Mouse (Mus musculus): ENCODE measurements at regions not wholly inside any gene's neighbourhood (a gene's known extent, or its start where the extent isn't known, plus 50 kb on each side); places are given as distances from the start of the nearest gene placed in this dataset.

DNA sequence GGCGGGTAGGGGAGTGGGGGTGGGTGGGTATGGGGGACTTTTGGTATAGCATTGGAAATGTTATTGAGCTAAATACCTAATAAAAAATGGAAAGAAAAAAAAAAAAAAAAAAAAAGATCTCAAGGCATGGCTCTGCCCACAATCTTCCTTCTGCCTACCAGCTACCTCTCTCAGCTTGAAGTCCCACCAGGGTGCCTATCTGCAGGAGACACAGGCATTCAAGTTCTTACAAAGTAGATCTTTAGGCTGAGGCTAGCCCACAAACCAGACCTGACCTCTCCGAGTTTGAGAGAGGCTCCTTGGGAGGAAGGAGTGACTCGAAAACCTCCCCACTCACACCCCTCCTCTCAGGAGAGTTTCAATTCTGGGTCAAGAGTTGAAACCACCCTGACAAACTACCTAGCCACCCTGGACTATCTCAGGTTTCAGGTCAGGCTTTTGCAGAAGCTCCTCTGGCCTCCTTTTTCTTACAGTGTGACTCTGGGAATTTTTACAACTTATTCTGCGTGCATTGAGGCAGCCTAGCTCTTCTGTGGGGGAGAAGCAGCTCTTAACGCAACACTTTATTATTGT, 187.6 kb upstream of the Cxcr4 start:
- DNase-seq: no peak

GRCm38 (mm10) chr1:128772440-128772839, 180.3 kb upstream of the Cxcr4 start:
- DNase-seq: no peak

DNA sequence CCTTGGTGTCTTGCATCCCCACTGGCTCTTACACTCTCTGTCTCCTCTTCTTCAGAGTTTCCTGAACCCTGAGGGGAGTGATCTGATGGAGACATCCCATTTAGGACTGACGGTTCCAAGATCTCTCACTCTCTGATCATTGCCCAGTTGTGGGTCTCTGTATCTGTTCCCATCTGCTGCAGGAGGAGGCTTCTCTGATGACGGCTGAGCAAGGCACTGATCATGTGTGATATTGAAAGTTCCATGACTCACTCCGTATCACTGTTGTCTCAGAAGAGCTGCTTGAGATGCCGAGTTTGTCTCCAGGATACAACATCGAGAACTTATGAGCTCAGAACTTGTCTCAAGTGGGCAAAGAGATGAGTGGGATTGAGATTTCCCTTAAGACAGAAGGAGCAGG, 178.7 kb upstream of the Cxcr4 start:
- no peak for DNase-seq

DNA sequence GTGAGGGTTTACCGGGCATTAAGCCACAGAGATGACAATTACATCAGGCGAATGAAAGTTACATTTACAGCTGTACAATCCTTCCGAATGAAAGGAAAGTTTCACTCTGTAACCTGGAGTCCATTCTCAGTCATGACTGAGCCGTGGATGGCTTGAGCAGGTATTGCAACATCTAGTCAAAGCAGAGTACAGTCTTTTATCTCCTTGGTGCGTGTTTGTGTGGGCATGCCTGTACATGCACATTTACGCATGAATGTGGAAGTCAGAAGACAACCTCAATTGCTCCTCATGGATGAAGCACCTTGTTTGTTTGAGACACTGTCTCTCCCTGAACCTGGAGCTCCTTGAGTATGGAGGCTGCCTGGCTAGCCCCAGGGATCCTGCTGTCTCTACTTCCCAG, 175.9 kb upstream of the Cxcr4 start:
- DNase-seq: no peak

DNA sequence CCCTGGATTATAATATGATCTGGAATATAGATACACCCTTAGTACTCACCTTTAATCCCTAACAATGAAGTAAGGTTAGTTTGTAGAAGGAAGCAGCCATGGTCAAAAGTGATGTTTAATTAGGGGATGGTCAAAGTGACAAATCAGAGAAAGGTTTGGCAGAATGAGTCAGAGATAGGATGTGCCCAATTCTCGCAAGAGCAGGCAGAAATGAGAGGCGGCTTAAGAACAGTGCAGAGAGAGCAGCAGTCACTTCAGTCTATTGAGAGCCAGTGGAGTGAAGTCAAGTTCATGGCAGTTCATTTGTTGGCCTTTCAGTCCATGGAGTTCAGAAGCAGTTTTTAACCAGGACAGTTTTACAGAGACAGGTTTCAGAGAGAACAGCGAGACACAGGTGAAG, 175.3 kb upstream of the Cxcr4 start:
- no peak for DNase-seq

- no peak for DNase-seq
These were observed 174.8 kb upstream of the Cxcr4 start for GRCm38 (mm10) chr1:128766894-128767268.

DNA sequence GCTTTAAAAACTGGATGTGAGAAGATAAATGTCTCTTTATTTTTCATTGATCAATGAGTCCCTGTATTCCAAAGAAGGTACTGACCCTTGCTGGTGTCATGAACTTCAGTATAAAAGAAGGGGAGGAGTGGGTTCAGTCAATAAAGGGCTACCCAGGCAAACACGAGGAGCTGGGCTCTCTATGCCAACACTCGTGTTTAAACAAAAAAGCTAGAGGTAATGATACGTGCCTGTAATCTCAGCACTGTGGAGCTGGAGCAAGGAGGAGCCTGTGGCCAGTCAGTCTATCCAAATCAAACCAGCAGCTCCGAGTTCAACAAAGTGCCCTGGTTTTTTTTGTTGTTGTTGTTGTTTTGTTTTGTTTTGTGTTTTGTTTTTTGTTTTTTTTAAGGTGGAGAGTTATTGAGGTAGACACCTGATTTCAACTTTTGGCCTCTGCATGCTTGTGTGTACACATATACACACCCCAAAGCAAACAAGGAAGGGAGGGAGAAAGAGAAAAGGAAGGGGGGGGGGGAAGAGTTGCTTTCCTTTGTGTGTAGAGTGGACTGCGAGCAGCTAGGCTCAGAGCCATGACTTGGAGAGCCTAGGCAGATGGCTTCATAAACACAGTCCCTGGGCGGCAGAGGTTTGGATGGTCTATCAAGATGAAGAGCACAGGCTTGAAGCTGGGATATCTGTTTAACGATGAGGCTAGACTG, 174.2 kb upstream of the Cxcr4 start:
- no peak for DNase-seq

DNA sequence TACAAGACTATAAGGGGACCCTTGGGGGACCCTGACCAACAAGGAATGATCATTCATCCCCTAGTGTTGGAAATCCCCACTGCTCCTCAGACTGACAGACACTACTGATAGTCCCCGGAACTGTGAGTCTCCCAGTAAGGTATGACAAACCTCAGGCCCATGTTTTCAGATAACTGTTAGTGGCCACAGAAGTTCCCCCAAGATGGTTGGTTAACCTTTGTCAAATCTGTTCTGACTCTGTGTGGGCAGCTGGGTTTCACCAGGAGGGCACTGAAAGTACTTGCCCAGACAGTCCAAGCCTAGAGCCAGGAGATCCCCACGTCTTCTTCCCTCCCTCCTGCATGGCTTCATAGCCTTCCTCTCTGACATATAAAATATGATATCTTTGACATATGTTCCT, 173.5 kb upstream of the Cxcr4 start:
- DNase-seq: no peak

GRCm38 (mm10) chr1:128765142-128765541, 173.0 kb upstream of the Cxcr4 start:
- no peak for DNase-seq

DNA sequence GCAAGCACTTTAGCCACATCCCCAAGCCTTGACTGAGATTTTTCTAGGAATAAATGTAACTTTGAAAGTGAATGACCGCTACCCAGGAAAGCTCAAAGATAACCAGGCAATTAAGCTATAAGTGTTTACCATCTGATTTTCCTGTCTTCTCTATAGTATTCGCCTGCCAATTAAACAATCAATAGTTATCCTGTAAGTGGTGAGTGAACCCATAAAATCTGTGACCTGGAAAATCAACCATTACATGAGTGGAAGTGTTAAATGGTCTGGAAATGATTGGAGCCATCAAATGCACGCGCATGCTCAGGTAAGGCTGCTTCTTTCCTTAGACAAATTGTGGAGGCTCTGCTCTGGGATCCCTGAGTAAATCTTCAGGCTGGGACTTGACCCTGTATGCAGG, 170.8 kb upstream of the Cxcr4 start:
- DNase-seq: no peak

DNA sequence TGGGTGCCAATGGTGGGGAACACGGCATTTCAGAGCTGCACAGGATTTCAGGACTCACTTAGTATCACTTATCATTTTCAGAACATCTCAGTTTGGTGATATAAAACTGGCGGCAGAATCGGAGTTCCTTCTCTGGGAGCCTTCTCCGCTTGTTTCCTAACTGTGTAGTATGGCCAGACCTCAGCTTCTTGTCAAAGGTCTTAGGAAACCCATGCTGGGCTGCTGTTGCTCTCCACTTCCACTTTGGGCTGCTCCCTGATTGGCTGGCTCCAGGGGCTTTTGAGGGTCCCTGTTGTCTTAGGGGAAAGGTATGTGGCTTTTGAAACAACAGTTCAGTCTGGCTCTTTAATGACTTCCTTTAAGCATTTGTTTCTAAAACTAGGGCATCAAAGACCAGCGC, 170.0 kb upstream of the Cxcr4 start:
- no peak for DNase-seq

- DNase-seq: no peak
These were observed 166.8 kb upstream of the Cxcr4 start for GRCm38 (mm10) chr1:128758802-128759481.

GRCm38 (mm10) chr1:128758294-128758801, 166.3 kb upstream of the Cxcr4 start:
- no peak for DNase-seq

DNA sequence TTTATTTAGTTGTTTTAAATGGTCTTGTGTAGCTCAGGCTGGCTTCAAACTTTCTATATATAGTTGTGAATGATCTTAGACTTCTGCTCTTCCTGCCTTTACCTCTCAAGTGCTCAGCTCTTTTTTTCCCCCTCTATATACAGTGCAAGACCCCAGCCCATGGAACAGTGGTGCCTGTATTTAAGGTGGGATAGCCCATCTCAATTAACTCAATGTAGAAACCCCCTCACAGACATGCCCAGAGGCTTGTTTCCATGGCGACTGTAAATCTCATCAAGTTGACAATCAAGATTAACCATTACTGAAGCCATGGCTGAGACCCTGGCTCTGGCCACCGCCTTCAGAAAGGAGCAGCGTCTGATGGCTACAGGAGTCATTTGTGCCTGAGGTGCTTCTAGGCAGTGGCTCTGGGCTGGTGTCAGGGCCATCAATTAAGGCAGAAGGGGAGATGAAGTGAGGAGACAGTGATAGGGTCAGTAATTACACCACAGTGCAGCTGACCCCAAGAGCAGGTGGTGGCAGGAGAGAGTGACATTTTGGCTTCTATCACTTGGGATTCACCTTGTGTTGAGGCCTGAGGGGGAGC, 161.4 kb upstream of the Cxcr4 start:
- no peak for DNase-seq

GRCm38 (mm10) chr1:128749437-128749994, 157.4 kb upstream of the Cxcr4 start:
- no peak for DNase-seq

DNA sequence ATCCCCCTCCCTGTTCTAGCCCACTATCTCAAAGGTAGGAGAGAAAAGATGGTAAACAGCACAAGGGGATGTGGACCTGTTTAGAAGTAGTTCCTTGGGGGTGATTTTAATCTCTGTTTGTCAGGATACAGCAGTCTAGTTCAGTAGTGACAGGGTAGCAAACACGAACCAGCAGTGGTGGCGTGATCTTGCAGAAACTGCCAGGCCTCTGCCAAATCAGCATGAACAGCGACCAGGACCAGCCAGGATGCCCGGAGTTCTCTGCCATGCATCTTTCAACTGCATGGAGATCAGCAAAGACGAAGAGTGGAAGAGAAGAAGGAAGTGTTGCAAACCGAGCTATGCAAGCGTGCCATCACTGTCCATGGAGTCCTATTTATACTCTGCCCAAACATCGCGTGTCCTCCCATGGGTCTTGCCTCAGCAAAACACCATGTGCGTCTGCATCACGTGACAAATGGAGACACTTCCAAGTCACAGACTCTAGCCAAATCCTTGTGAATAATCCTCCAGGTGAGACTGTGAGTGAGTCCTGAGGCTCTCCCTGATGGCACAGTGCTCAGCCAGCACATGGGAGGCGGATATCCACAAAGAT, 155.2 kb upstream of the Cxcr4 start:
- DNase-seq: no peak

DNA sequence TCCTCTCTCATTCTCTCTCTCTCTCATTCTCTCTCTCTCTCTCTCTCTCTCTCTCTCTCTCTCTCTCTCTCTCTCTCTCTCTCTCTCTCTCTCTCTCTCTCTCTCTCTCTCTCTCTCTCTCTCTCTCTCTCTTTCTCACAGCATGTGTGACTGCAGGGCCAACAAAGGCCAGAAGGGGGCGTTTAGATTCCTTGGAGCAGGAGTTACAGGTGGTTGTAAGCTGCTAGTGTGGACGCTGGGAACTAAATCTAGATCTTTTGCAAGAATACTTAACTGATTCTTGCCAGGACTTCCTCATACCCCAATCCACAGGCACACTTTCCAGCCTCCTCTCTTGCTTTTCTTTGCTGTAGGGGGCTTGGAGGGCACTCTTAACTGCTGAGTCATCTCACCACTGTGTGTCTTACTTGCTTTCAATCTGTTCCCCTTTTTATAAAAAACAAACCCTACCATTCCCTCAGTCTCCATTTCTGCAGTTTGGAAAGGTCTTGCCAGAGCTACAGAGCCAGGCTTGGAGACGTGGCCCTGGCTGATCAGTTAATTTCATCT, 154.4 kb upstream of the Cxcr4 start:
- no peak for DNase-seq

GRCm38 (mm10) chr1:128740616-128741015, 148.5 kb upstream of the Cxcr4 start:
- peak; percentile 47 for DNase-seq

GRCm38 (mm10) chr1:128738152-128738551, 146.1 kb upstream of the Cxcr4 start:
- peak; percentile 10 for DNase-seq

DNA sequence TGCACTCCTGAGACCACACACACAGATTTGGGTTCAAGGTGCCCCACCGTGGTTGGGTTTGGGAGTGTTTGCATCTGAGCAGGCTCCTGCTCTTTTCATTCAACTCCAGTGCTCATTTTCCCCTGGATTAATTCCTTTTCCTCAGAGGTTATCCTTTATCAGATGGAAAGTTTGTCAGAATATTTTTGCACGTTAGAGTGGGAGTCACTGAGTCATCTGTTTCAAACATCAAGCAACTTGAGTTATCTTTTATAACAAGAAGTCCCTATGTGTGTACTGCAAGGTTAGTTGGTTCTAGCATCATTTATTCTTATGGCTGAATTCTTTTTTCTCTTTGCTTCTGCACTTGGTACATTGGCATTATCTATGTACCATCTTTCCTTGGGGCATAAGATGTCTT, 142.8 kb upstream of the Cxcr4 start:
- no peak for DNase-seq

DNA sequence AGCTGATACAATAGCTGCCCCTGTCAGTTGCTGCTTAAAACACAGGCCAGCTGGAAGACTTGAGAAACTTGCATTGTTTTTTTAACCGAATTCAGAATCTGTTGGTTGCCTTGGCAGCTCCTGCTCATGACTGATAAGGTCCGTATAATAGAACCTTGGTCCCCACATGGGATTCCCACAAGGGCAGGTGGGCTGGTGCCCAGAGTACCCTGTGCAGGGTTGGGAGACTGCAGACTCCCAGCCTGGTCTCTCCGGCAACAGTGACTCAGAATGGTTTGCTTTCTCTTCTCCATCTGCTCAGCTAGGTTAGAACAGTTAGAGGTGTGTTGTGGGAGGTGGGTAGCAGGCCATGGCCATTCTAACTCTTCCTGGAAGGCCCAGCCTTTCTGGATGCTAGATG, 139.4 kb upstream of the Cxcr4 start:
- no peak for DNase-seq

DNA sequence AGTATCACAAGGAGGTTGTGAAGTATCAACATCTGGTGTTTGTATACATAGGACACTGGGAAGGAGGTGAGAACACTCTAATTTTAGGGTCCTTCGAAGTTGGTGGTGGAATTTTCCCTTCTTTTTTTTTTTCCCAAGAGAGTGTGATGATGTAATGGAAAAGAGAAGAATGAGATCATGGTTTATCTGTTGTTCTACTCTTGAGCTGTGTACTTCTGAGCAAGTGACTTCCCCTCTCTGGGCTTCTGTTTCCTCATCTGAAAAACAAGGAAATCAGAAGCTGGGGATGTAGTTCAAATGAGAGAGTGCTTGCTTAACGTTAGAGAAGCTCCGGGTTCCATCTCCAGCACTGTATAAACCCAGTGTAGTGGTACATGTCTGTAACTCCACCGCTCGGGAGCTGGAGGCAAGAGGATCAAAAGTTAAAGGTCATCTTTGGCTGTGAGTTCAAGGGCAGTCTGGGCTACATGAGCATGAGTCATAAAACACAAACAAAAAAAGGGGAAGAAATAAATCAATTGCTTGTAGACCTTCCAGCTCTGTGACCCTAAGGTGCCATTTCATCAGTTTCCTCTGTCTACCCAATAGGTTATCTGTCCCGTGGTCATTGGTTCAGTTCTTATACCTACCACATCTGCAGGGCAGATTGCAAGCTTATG, 132.5 kb upstream of the Cxcr4 start:
- DNase-seq: no peak

Measured in heart, postnatal 4 days (tissue).